Mouse (Mus musculus): ENCODE measurements around the gene Oat. TPM values are rescaled to one million over a fixed set of nuclear protein-coding genes. Genes with fewer than 3 reads are reported as not detected.

Gene Oat
- polyA plus RNA-seq, 1 experiment from 2014 or later, result 123 TPM

GRCm38 (mm10) chr7:132509110-132509509 is 67.1 kb downstream of the Oat start:
- no peak overlapping the region for H3K4me3 ChIP-seq
- WGBS, result 82% methylated on average over 2 of the region's 2 CpGs
- H3K4me2 ChIP-seq, result no peak overlapping the region
- H3K9me3 ChIP-seq (replicated peaks), result no peaks in the 10 kb centered on the region
- no peak overlapping the region for H3K27ac ChIP-seq
- no peak overlapping the region for H3K9ac ChIP-seq
- H3K27me3 ChIP-seq, result no peaks in the 10 kb centered on the region
- ATAC-seq, result no peak
- H3K4me1 ChIP-seq, result no peaks in the 10 kb centered on the region
- H3K36me3 ChIP-seq (ENCODE audit: poor library complexity, severe bottlenecking), result no peaks in the 10 kb centered on the region

Other genes with a start within 250 kb of the Oat start
- 0.08 TPM in 1 of 2 replicates, not detected in the other for gene Nkx1-2, start 23.2 kb upstream of the Oat start, polyA plus RNA-seq (2015; fragmentation: Nextera tagmentation; extraction: Ambion mirVana)
- gene Lhpp, start 34.2 kb upstream of the Oat start, polyA plus RNA-seq (2015; fragmentation: Nextera tagmentation; extraction: Ambion mirVana), result 14.5 and 16.8 TPM in 2 replicates
- gene Fam53b, start 237.5 kb upstream of the Oat start, polyA plus RNA-seq (2015; fragmentation: Nextera tagmentation; extraction: Ambion mirVana), result 31.1 and 33.9 TPM in 2 replicates

Measured in forebrain, embryonic 13.5 days (tissue).